8 mouse cellular contexts compared by ENCODE assay signal in genomic region chr7:107567261-107567671, GRCm38 (mm10). TPM values are rescaled to one million over a fixed set of nuclear protein-coding genes. Genes with fewer than 3 reads are reported as not detected.
DNase-seq lines count a peak whose midpoint lies in the region; ATAC-seq lines count a peak whose summit lies in the region.

Olfml1 (plus strand) TSS chr7:107567446.

- peak; percentile 44 for DNase-seq in forebrain, embryonic 10.5 days (ENCODE audit: extremely low spot score, low spot score)
- peak; percentile 3 to 15 for DNase-seq in frontal cortex, adult 2 months (ENCODE audit: extremely low spot score in 1 of 2, low spot score in 1 of 2)
- peak; percentile 46 for DNase-seq in heart, postnatal 4 days
- DNase-seq in layer of hippocampus, adult 8-10 months (ENCODE audit: low spot score in 2 of 2) = peak; percentile 22 to 33

- H3K4me2 ChIP-seq in forebrain, embryonic 13.5 days = no peak within 1 kb of the TSS
- H3K4me2 ChIP-seq in liver, embryonic 16.5 days (ENCODE audit: low read depth, low read length) = no peak within 1 kb of the TSS
- H3K4me2 ChIP-seq in stomach, embryonic 16.5 days (ENCODE audit: low read depth, low read length) = peak within 1 kb of the TSS; percentile 56

- peak within 1 kb of the TSS; percentile 32 for H3K4me3 ChIP-seq in forebrain, embryonic 10.5 days
- no peak within 1 kb of the TSS for H3K4me3 ChIP-seq in forebrain, embryonic 13.5 days
- peak within 1 kb of the TSS; percentile 15; the same call in 1 of the 2 replicates for H3K4me3 ChIP-seq in liver, embryonic 16.5 days (ENCODE audit: low read depth, low read length)
- peak within 1 kb of the TSS; percentile 46 for H3K4me3 ChIP-seq in stomach, embryonic 16.5 days (replicated peaks; ENCODE audit: low read length)

- 54% methylated on average over 7 of the region's 7 CpGs for WGBS in forebrain, embryonic 10.5 days
- 52% methylated on average over 7 of the region's 7 CpGs for WGBS in forebrain, embryonic 13.5 days
- 58% methylated on average over 7 of the region's 7 CpGs for WGBS in liver, embryonic 16.5 days (ENCODE audit: insufficient replicate concordance)
- 28% methylated on average over 7 of the region's 7 CpGs for WGBS in stomach, embryonic 16.5 days

- no peak within 1 kb of the TSS for H3K9ac ChIP-seq in forebrain, embryonic 13.5 days
- no peak within 1 kb of the TSS for H3K9ac ChIP-seq in liver, embryonic 16.5 days (ENCODE audit: low read depth, low read length)
- H3K9ac ChIP-seq in stomach, embryonic 16.5 days (ENCODE audit: low read length) = peak within 1 kb of the TSS; percentile 64

- peaks cover 10% of the 10 kb centered on the region; the same call in 1 of the 2 replicates for H3K4me1 ChIP-seq in forebrain, embryonic 10.5 days
- no peaks in the 10 kb centered on the region for H3K4me1 ChIP-seq in forebrain, embryonic 13.5 days
- no peaks in the 10 kb centered on the region for H3K4me1 ChIP-seq in liver, embryonic 16.5 days (ENCODE audit: control insufficient read depth, low read depth, low read length)
- H3K4me1 ChIP-seq in stomach, embryonic 16.5 days (ENCODE audit: control insufficient read depth, insufficient read depth, low read length) = peaks cover 4% of the 10 kb centered on the region; the same call in 1 of the 2 replicates

- peaks cover 7% of the 10 kb centered on the region; the same call in 1 of the 2 replicates for H3K36me3 ChIP-seq in forebrain, embryonic 10.5 days (replicated peaks)
- no peaks in the 10 kb centered on the region for H3K36me3 ChIP-seq in forebrain, embryonic 13.5 days (ENCODE audit: poor library complexity, severe bottlenecking)
- no peaks in the 10 kb centered on the region for H3K36me3 ChIP-seq in liver, embryonic 16.5 days (ENCODE audit: control insufficient read depth, insufficient read depth)
- 0 out of 2 replicates have a peak, but pooled peaks cover 4% of the 10 kb centered on the region for H3K36me3 ChIP-seq in stomach, embryonic 16.5 days (ENCODE audit: control insufficient read depth, insufficient read depth, low read length)

- no peaks in the 10 kb centered on the region for H3K27me3 ChIP-seq in forebrain, embryonic 10.5 days (ENCODE audit: poor library complexity, severe bottlenecking)
- H3K27me3 ChIP-seq in forebrain, embryonic 13.5 days = no peaks in the 10 kb centered on the region
- H3K27me3 ChIP-seq in liver, embryonic 16.5 days (ENCODE audit: control insufficient read depth, insufficient read depth, low read depth, low read length) = no peaks in the 10 kb centered on the region
- no peaks in the 10 kb centered on the region for H3K27me3 ChIP-seq in stomach, embryonic 16.5 days (ENCODE audit: control insufficient read depth, insufficient read depth, low read length)

- no peak for ATAC-seq in forebrain, embryonic 13.5 days
- peak; percentile 13; the same call in 1 of the 2 replicates for ATAC-seq in liver, embryonic 16.5 days (ENCODE audit: low read depth)
- ATAC-seq in stomach, embryonic 16.5 days (ENCODE audit: insufficient read depth, low FRiP score) = peak; percentile 94
- ATAC-seq in megakaryocyte progenitor cell, adult 5-6 weeks (replicated peaks; ENCODE audit: poor library complexity) = no peak

- H3K27ac ChIP-seq in forebrain, embryonic 10.5 days = peak within 1 kb of the TSS; percentile 81
- no peak within 1 kb of the TSS for H3K27ac ChIP-seq in forebrain, embryonic 13.5 days
- no peak within 1 kb of the TSS for H3K27ac ChIP-seq in liver, embryonic 16.5 days (ENCODE audit: low read length)
- peak within 1 kb of the TSS; percentile 88 for H3K27ac ChIP-seq in stomach, embryonic 16.5 days (ENCODE audit: low read length)

- 0 out of 2 replicates have a peak, but pooled peaks cover 4% of the 10 kb centered on the region for H3K9me3 ChIP-seq in forebrain, embryonic 10.5 days
- H3K9me3 ChIP-seq in forebrain, embryonic 13.5 days (replicated peaks) = 0 out of 2 replicates have a peak, but pooled peaks cover 2% of the 10 kb centered on the region
- no peaks in the 10 kb centered on the region for H3K9me3 ChIP-seq in liver, embryonic 16.5 days (replicated peaks; ENCODE audit: control insufficient read depth, low read length)
- H3K9me3 ChIP-seq in stomach, embryonic 16.5 days (replicated peaks; ENCODE audit: control insufficient read depth, low read length) = no peaks in the 10 kb centered on the region; the same call in 1 of the 2 replicates

RNA-seq across cellular contexts. Expression of gene Olfml1, which starts in this region (rescaled TPM):
- polyA plus RNA-seq in forebrain, embryonic 10.5 days (2016; fragmentation: Nextera tagmentation; extraction: Ambion mirVana) = 6.3 and 6.5 TPM in 2 replicates
- 1.8 and 1.9 TPM in 2 replicates for polyA plus RNA-seq in forebrain, embryonic 13.5 days (2015; fragmentation: Nextera tagmentation; extraction: Ambion mirVana)
- polyA plus RNA-seq in frontal cortex, adult 2 months (2012; rRNA removed) = 10.2 and 10.8 TPM in 2 replicates
- total RNA-seq in heart, postnatal 4 days (2021) = 1 to 10 TPM; 7.8 to 8.4 TPM
- total RNA-seq in layer of hippocampus, adult 8-10 months (2022) = 10 to 100 TPM; 16.1 to 20.2 (median 17.3) TPM
- 1.0 and 1.3 TPM in 2 replicates for polyA plus RNA-seq in liver, embryonic 16.5 days (2015; fragmentation: Nextera tagmentation; extraction: Ambion mirVana)
- polyA plus RNA-seq in stomach, embryonic 16.5 days (2015; fragmentation: Nextera tagmentation; extraction: Ambion mirVana) = 17.1 and 19.6 TPM in 2 replicates
- total RNA-seq in megakaryocyte progenitor cell, adult 5-6 weeks (2015) = not detected in 2 replicates
- 0.41 TPM in 1 of 2 replicates, not detected in the other for total RNA-seq in megakaryocyte progenitor cell, adult 5-6 weeks (2017)

Comparison
In these comparisons a context has a peak if more than half of its experiments do, and no peak if none do; other contexts are left out.
1. RNA of gene Olfml1 (total RNA-seq): 16.1 to 20.2 TPM in layer of hippocampus, adult 8-10 months and 7.8 to 8.4 TPM in heart, postnatal 4 days; 0.41 TPM in megakaryocyte progenitor cell, adult 5-6 weeks; every median in the first group is over 4 times any median in the second.
2. H3K27ac ChIP-seq: peak in forebrain, embryonic 10.5 days (single experiment) and stomach, embryonic 16.5 days (single experiment); none in forebrain, embryonic 13.5 days (single experiment) and liver, embryonic 16.5 days (single experiment).
3. ATAC-seq: peak in liver, embryonic 16.5 days (single experiment) and stomach, embryonic 16.5 days (single experiment); none in forebrain, embryonic 13.5 days (single experiment) and megakaryocyte progenitor cell, adult 5-6 weeks (single experiment).
4. Peak in every context shown above with its lines, with median percentiles within 50 percentile points of each other: DNase-seq.